8 mouse cellular contexts compared by ENCODE assay signal in the genomic region with DNA sequence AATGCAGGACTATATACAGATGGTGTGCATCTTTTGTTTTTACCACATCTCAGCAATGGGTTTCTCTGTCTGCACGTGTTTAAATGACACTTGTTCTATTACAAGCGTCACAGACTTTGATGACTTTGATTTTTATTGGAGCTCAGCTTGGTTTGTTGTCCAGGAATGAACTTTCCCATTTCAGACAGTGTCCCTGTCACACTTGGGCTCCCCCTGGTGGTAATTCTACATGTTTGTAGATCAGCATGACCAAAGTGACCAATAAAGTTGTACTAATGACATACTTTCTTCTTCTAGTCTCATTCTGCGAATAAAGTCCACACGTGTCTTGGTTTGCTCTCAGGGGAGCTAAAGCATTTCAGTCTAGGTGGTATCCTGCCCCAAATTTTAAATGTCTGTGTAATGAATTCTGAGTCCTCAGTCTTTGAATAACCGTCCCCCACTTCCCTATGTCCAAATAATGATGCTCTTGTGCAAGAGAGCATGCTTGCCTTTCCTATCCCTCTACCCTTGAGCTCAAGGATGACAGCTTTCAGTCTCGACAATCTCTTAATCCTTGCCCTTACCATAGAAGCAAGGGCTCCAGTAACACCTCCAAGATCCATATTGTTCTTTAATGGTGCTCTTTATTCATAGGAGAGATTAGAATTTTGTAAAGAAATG. TPM values are rescaled to one million over a fixed set of nuclear protein-coding genes. Genes with fewer than 3 reads are reported as not detected.
DNase-seq lines count a peak whose midpoint lies in the region; ATAC-seq and TF ChIP-seq lines count a peak whose summit lies in the region.

No protein-coding gene starts in this region.

- H3K9ac ChIP-seq in intestine, postnatal 0 days (ENCODE audit: low read depth, low read length), result no peak overlapping the region
- H3K9ac ChIP-seq in intestine, embryonic 16.5 days (ENCODE audit: low read depth, low read length), result no peak overlapping the region

- ATAC-seq in intestine, postnatal 0 days, result peak; percentile 9; the same call in 1 of the 2 replicates
- ATAC-seq in intestine, embryonic 16.5 days, result no peak
- ATAC-seq in Patski, result no peak

- CTCF ChIA-PET in Patski (lab: Charles Lee), result interaction anchor here (1.0 to 2.1 kb wide), 4 partner anchors 9 to 31 kb away, joined by 3 to 7 read pairs (median 4); no protein-coding TSS in a partner anchor

- H3K4me1 ChIP-seq in intestine, postnatal 0 days (replicated peaks; ENCODE audit: control insufficient read depth, insufficient read depth, low read length), result 0 out of 2 replicates have a peak, but pooled peaks cover 3% of the 10 kb centered on the region
- peaks cover 8% of the 10 kb centered on the region; the same call in 1 of the 2 replicates for H3K4me1 ChIP-seq in intestine, embryonic 16.5 days (ENCODE audit: control insufficient read depth, insufficient read depth, low read length)

- no peak overlapping the region for H3K4me2 ChIP-seq in intestine, postnatal 0 days (replicated peaks; ENCODE audit: low read depth)
- H3K4me2 ChIP-seq in intestine, embryonic 16.5 days (ENCODE audit: low read depth, low read length), result no peak overlapping the region

- no peaks in the 10 kb centered on the region for H3K27me3 ChIP-seq in intestine, postnatal 0 days (replicated peaks; ENCODE audit: control insufficient read depth, insufficient read depth, low read length)
- no peaks in the 10 kb centered on the region for H3K27me3 ChIP-seq in intestine, embryonic 16.5 days (replicated peaks; ENCODE audit: control insufficient read depth, insufficient read depth, low read length)
- peaks cover 25% of the 10 kb centered on the region for H3K27me3 ChIP-seq in Patski

- peak; percentile 9 for DNase-seq in CD4-positive helper T cell, adult 2 months (ENCODE audit: low read depth, low spot score)
- no peak for DNase-seq in Patski (ENCODE audit: low read depth, low spot score)
- DNase-seq in embryo, embryonic 10.5 days (ENCODE audit: low spot score), result peak; percentile 80
- DNase-seq in layer of hippocampus, adult 11-12 months (ENCODE audit: low spot score), result peak; percentile 36
- peak; percentile 39 for DNase-seq in naive thymus-derived CD4-positive, alpha-beta T cell, adult 2 months (ENCODE audit: low read depth)
- DNase-seq in urinary bladder, adult 18-20 months (ENCODE audit: low spot score in 2 of 2), result no peak

- no peak overlapping the region for H3K27ac ChIP-seq in intestine, postnatal 0 days (ENCODE audit: low read depth, low read length)
- no peak overlapping the region for H3K27ac ChIP-seq in intestine, embryonic 16.5 days (ENCODE audit: low read length)

- WGBS in intestine, postnatal 0 days, result 41% methylated on average over 6 of the region's 6 CpGs
- 48% methylated on average over 6 of the region's 6 CpGs for WGBS in intestine, embryonic 16.5 days

- no peaks in the 10 kb centered on the region for H3K9me3 ChIP-seq in intestine, postnatal 0 days (ENCODE audit: control insufficient read depth)
- H3K9me3 ChIP-seq in intestine, embryonic 16.5 days (ENCODE audit: control insufficient read depth, low read length), result no peaks in the 10 kb centered on the region

- in situ Hi-C loops in Patski (cut with MboI; ENCODE audit: low pct_unique_long_range_greater_than_20kb), result no loop called here

- TF ChIP-seq CTCF in intestine, postnatal 0 days (IDR thresholded peaks at IDR 0.05; ENCODE audit: low read depth), result peak; percentile 90
- TF ChIP-seq CTCF in Patski (IDR thresholded peaks at IDR 0.05), result peak; percentile 63

- no peaks in the 10 kb centered on the region for H3K36me3 ChIP-seq in intestine, postnatal 0 days (ENCODE audit: control insufficient read depth, insufficient read depth)
- H3K36me3 ChIP-seq in intestine, embryonic 16.5 days (ENCODE audit: control insufficient read depth, insufficient read depth, low read length), result no peaks in the 10 kb centered on the region

- H3K4me3 ChIP-seq in intestine, postnatal 0 days (ENCODE audit: low read depth, low read length), result no peak overlapping the region
- H3K4me3 ChIP-seq in intestine, embryonic 16.5 days (ENCODE audit: low read length), result no peak overlapping the region

- POLR2A ChIA-PET in Patski (lab: Charles Lee), result no interaction called here

RNA-seq across cellular contexts. Expression of gene Taar9, which starts 1.9 kb away (rescaled TPM):
- not detected in 2 replicates for polyA plus RNA-seq in intestine, postnatal 0 days (2015; fragmentation: Nextera tagmentation; extraction: Ambion mirVana)
- polyA plus RNA-seq in intestine, embryonic 16.5 days (2015; fragmentation: Nextera tagmentation; extraction: Ambion mirVana), result not detected in 2 replicates
- not detected for polyA plus RNA-seq in Patski (2021)

RNA-seq across cellular contexts. Expression of gene Taar8c, which starts 9.5 kb away (rescaled TPM):
- polyA plus RNA-seq in intestine, postnatal 0 days (2015; fragmentation: Nextera tagmentation; extraction: Ambion mirVana), result not detected in 2 replicates
- polyA plus RNA-seq in intestine, embryonic 16.5 days (2015; fragmentation: Nextera tagmentation; extraction: Ambion mirVana), result 0.13 TPM in 1 of 2 replicates, not detected in the other
- polyA plus RNA-seq in Patski (2021), result not detected

RNA-seq across cellular contexts. Expression of gene Taar8b, which starts 19.2 kb away (rescaled TPM):
- polyA plus RNA-seq in intestine, postnatal 0 days (2015; fragmentation: Nextera tagmentation; extraction: Ambion mirVana), result not detected in 2 replicates
- not detected in 2 replicates for polyA plus RNA-seq in intestine, embryonic 16.5 days (2015; fragmentation: Nextera tagmentation; extraction: Ambion mirVana)
- not detected for polyA plus RNA-seq in Patski (2021)

RNA-seq across cellular contexts. Expression of gene Taar8a, which starts 34.9 kb away (rescaled TPM):
- polyA plus RNA-seq in intestine, postnatal 0 days (2015; fragmentation: Nextera tagmentation; extraction: Ambion mirVana), result not detected in 2 replicates
- not detected in 2 replicates for polyA plus RNA-seq in intestine, embryonic 16.5 days (2015; fragmentation: Nextera tagmentation; extraction: Ambion mirVana)
- polyA plus RNA-seq in Patski (2021), result not detected

RNA-seq across cellular contexts. Expression of gene Stx7, which starts 37.9 kb away (rescaled TPM):
- polyA plus RNA-seq in intestine, postnatal 0 days (2015; fragmentation: Nextera tagmentation; extraction: Ambion mirVana), result 171 and 189 TPM in 2 replicates
- polyA plus RNA-seq in intestine, embryonic 16.5 days (2015; fragmentation: Nextera tagmentation; extraction: Ambion mirVana), result 148 and 158 TPM in 2 replicates
- polyA plus RNA-seq in Patski (2021), result 145 TPM

Comparison
In these comparisons a context has a peak if more than half of its experiments do, and no peak if none do; other contexts are left out.
1. DNase-seq: peak in CD4-positive helper T cell, adult 2 months (single experiment), embryo, embryonic 10.5 days (single experiment), layer of hippocampus, adult 11-12 months (single experiment) and naive thymus-derived CD4-positive, alpha-beta T cell, adult 2 months (single experiment); none in Patski (single experiment) and urinary bladder, adult 18-20 months (0 of 2).